Mouse (Mus musculus) liver, embryonic 13.5 days (tissue): ENCODE data around the gene Trim46. TPM values are rescaled to one million over a fixed set of nuclear protein-coding genes. Genes with fewer than 3 reads are reported as not detected.

Source experiments
- ATAC-seq: fragments of 200-750 bp; cut with Nextera tagmentation; 2 replicates; pipeline ENCODE4 v1.8.0; 2017; ENCODE audit warnings: low read depth, mild to moderate bottlenecking, moderate number of reproducible peaks, moderate library complexity
- DNase-seq: peaks from one replicate; pipeline ENCODE4 v3.0.0; 2022
- H3K27ac ChIP-seq: fragments of 300-500 bp; sonication (generic); 2 replicates; pipeline ENCODE4 v1.5.1; 2015; ENCODE audit warnings: moderate library complexity, mild to moderate bottlenecking, inconsistent platforms
- H3K27me3 ChIP-seq: fragments of 300-500 bp; sonication (generic); 2 replicates; pipeline ENCODE4 v1.6.1; 2015; ENCODE audit warnings: mild to moderate bottlenecking, inconsistent platforms
- H3K36me3 ChIP-seq: fragments of 300-500 bp; sonication (generic); 2 replicates; pipeline ENCODE4 v1.6.1; 2015; ENCODE audit warnings: mild to moderate bottlenecking, inconsistent platforms
- H3K4me1 ChIP-seq: fragments of 300-500 bp; sonication (generic); replicated peaks from 2 replicates; pipeline ENCODE4 v1.6.1; 2015; ENCODE audit warnings: inconsistent platforms
- H3K4me2 ChIP-seq: fragments of 300-500 bp; sonication (generic); 2 replicates; pipeline ENCODE4 v1.6.1; 2015; ENCODE audit warnings: inconsistent platforms, mild to moderate bottlenecking, moderate library complexity
- H3K4me3 ChIP-seq: fragments of 300-500 bp; sonication (generic); replicated peaks from 2 replicates; pipeline ENCODE4 v1.5.1; 2015; ENCODE audit warnings: mild to moderate bottlenecking, inconsistent platforms
- H3K9ac ChIP-seq: fragments of 300-500 bp; sonication (generic); 2 replicates; pipeline ENCODE4 v1.6.1; 2015; ENCODE audit warnings: mild to moderate bottlenecking, inconsistent platforms
- H3K9me3 ChIP-seq: fragments of 300-500 bp; sonication (generic); replicated peaks from 2 replicates; pipeline ENCODE4 v1.6.1; 2016; ENCODE audit warnings: inconsistent platforms
- WGBS: fragments of 180-500 bp; shearing (Covaris S2); methylation state at CpG from one replicate; pipeline ENCODE4 v1.1.7; 2015; ENCODE audit not compliant: insufficient replicate concordance; 5-methylcytosine and 5-hydroxymethylcytosine counted together
- polyA plus RNA-seq: library from polyadenylated mRNA; unstranded; fragments of >200 nt; fragmentation: Nextera tagmentation; extraction: Ambion mirVana; gene quantifications from 2 replicates; pipeline ENCODE4 v1.2.1, GENCODE M21; 2015

Gene Trim46
- polyA plus RNA-seq, 1 experiment from 2014 or later = 0.23 TPM

GRCm38 (mm10) chr3:89231772-89232275 lies 14.3 kb downstream of the Trim46 start:
- ATAC-seq (no peak), DNase-seq (no peak)
- Histone ChIP-seq H3K27ac (no peak overlapping the region), H3K36me3 (no peaks in the 10 kb centered on the region), H3K4me1 (peaks cover 28% of the 10 kb centered on the region), H3K9me3 (no peaks in the 10 kb centered on the region), H3K4me3 (no peak overlapping the region), H3K27me3 (peaks cover 66% of the 10 kb centered on the region), H3K4me2 (no peak overlapping the region), H3K9ac (no peak overlapping the region)
- WGBS = 64% methylated on average over 16 of the region's 16 CpGs

- no peaks in the 10 kb centered on the region for H3K36me3 ChIP-seq
- peaks cover 33% of the 10 kb centered on the region for H3K4me1 ChIP-seq
- H3K9ac ChIP-seq = no peak overlapping the region
- H3K4me2 ChIP-seq = no peak overlapping the region
- H3K4me3 ChIP-seq = no peak overlapping the region
- no peak overlapping the region for H3K27ac ChIP-seq
- H3K9me3 ChIP-seq = no peaks in the 10 kb centered on the region
- ATAC-seq = no peak
- WGBS = 22% methylated on average over 7 of the region's 7 CpGs
- DNase-seq = no peak
- peaks cover 68% of the 10 kb centered on the region for H3K27me3 ChIP-seq
Observed at GRCm38 (mm10) chr3:89231345-89231744, 14.8 kb downstream of the Trim46 start.

GRCm38 (mm10) chr3:89230561-89230960 lies 15.5 kb downstream of the Trim46 start:
- Histone ChIP-seq H3K27ac (no peak overlapping the region), H3K4me3 (no peak overlapping the region), H3K9ac (no peak overlapping the region), H3K4me2 (no peak overlapping the region), H3K36me3 (no peaks in the 10 kb centered on the region), H3K4me1 (peaks cover 33% of the 10 kb centered on the region), H3K9me3 (no peaks in the 10 kb centered on the region), H3K27me3 (peaks cover 68% of the 10 kb centered on the region)
- ATAC-seq (no peak), DNase-seq (no peak)
- WGBS = 48% methylated on average over 2 of the region's 2 CpGs

GRCm38 (mm10) chr3:89229276-89229675 lies 16.8 kb downstream of the Trim46 start:
- no peak overlapping the region for H3K4me2 ChIP-seq

GRCm38 (mm10) chr3:89228836-89229235 lies 17.3 kb downstream of the Trim46 start, which contains the start of gene Muc1:
Gene Muc1, plus strand, starts transcription at chr3:89229057.
- ATAC-seq (no peak), DNase-seq (no peak)
- Histone ChIP-seq H3K36me3 (no peaks in the 10 kb centered on the region), H3K4me1 (peaks cover 32% of the 10 kb centered on the region), H3K27ac (no peak within 1 kb of the TSS), H3K4me2 (peak within 1 kb of the TSS; percentile 61), H3K27me3 (peaks cover 81% of the 10 kb centered on the region), H3K4me3 (peak within 1 kb of the TSS; percentile 51), H3K9me3 (no peaks in the 10 kb centered on the region), H3K9ac (0 out of 2 replicates have a peak within 1 kb of the TSS, but pooled peaks have one; percentile 26)
- 36% methylated on average over 10 of the region's 10 CpGs for WGBS

More at GRCm38 (mm10) chr3:89229276-89229675, 16.8 kb downstream of the Trim46 start:
- no peak overlapping the region for H3K4me3 ChIP-seq
- no peaks in the 10 kb centered on the region for H3K36me3 ChIP-seq
- no peak overlapping the region for H3K27ac ChIP-seq
- ATAC-seq (no peak), DNase-seq (no peak)
- H3K27me3 ChIP-seq = peaks cover 77% of the 10 kb centered on the region
- H3K9me3 ChIP-seq = no peaks in the 10 kb centered on the region
- WGBS = 74% methylated on average over 4 of the region's 4 CpGs
- H3K9ac ChIP-seq = no peak overlapping the region
- H3K4me1 ChIP-seq = peaks cover 33% of the 10 kb centered on the region

- peaks cover 88% of the 10 kb centered on the region for H3K27me3 ChIP-seq
- 0 out of 2 replicates have a peak overlapping the region, but pooled peaks have one; percentile 26 for H3K9ac ChIP-seq
Observed at GRCm38 (mm10) chr3:89228180-89228549, 17.9 kb downstream of the Trim46 start.

GRCm38 (mm10) chr3:89227307-89228179 lies 18.6 kb downstream of the Trim46 start:
- ATAC-seq (peak; percentile 45; the same call in 1 of the 2 replicates), DNase-seq (peak; percentile 37)
- Histone ChIP-seq H3K27me3 (peaks cover 91% of the 10 kb centered on the region), H3K9me3 (no peaks in the 10 kb centered on the region), H3K9ac (peak overlapping the region; percentile 26; the same call in 1 of the 2 replicates), H3K27ac (no peak overlapping the region), H3K4me2 (peak overlapping the region; percentile 61), H3K4me3 (peak overlapping the region; percentile 51), H3K36me3 (no peaks in the 10 kb centered on the region), H3K4me1 (peaks cover 27% of the 10 kb centered on the region)
- WGBS = 7% methylated on average over 41 of the region's 41 CpGs

More at GRCm38 (mm10) chr3:89228180-89228549, 17.9 kb downstream of the Trim46 start:
- Histone ChIP-seq H3K36me3 (no peaks in the 10 kb centered on the region), H3K4me1 (peaks cover 27% of the 10 kb centered on the region), H3K4me3 (peak overlapping the region; percentile 51), H3K4me2 (peak overlapping the region; percentile 61), H3K9me3 (no peaks in the 10 kb centered on the region), H3K27ac (no peak overlapping the region)
- ATAC-seq (peak; percentile 49), DNase-seq (peak; percentile 75)
- WGBS = 0% methylated on average over 20 of the region's 20 CpGs

GRCm38 (mm10) chr3:89226900-89227299 lies 19.2 kb downstream of the Trim46 start, which contains the start of gene Mtx1:
Gene Mtx1, minus strand, starts transcription at chr3:89227088.
- peaks cover 27% of the 10 kb centered on the region for H3K4me1 ChIP-seq
- DNase-seq = no peak
- H3K4me3 ChIP-seq = peak within 1 kb of the TSS; percentile 51
- peak within 1 kb of the TSS; percentile 61 for H3K4me2 ChIP-seq
- no peaks in the 10 kb centered on the region for H3K9me3 ChIP-seq
- H3K36me3 ChIP-seq = no peaks in the 10 kb centered on the region
- no peak for ATAC-seq
- H3K9ac ChIP-seq = peak within 1 kb of the TSS; percentile 26; the same call in 1 of the 2 replicates
- 11% methylated on average over 21 of the region's 21 CpGs for WGBS
- peaks cover 89% of the 10 kb centered on the region for H3K27me3 ChIP-seq
- H3K27ac ChIP-seq = no peak within 1 kb of the TSS

- ATAC-seq (no peak), DNase-seq (no peak)
- H3K4me1 ChIP-seq = peaks cover 27% of the 10 kb centered on the region
- H3K9ac ChIP-seq = no peak overlapping the region
- WGBS = 51% methylated on average over 11 of the region's 11 CpGs
- peaks cover 86% of the 10 kb centered on the region for H3K27me3 ChIP-seq
- H3K36me3 ChIP-seq = no peaks in the 10 kb centered on the region
- H3K9me3 ChIP-seq = no peaks in the 10 kb centered on the region
- H3K4me2 ChIP-seq = no peak overlapping the region
- H3K4me3 ChIP-seq = no peak overlapping the region
- no peak overlapping the region for H3K27ac ChIP-seq
Observed at GRCm38 (mm10) chr3:89226361-89226760, 19.7 kb downstream of the Trim46 start.

- peaks cover 86% of the 10 kb centered on the region for H3K27me3 ChIP-seq
- no peak overlapping the region for H3K9ac ChIP-seq
- no peak overlapping the region for H3K4me2 ChIP-seq
- peaks cover 27% of the 10 kb centered on the region for H3K4me1 ChIP-seq
- ATAC-seq (no peak), DNase-seq (no peak)
- H3K36me3 ChIP-seq = no peaks in the 10 kb centered on the region
- no peaks in the 10 kb centered on the region for H3K9me3 ChIP-seq
- H3K4me3 ChIP-seq = no peak overlapping the region
- H3K27ac ChIP-seq = no peak overlapping the region
- 31% methylated on average over 4 of the region's 4 CpGs for WGBS
Observed at GRCm38 (mm10) chr3:89225918-89226317, 20.2 kb downstream of the Trim46 start.

GRCm38 (mm10) chr3:89225321-89225815 lies 20.7 kb downstream of the Trim46 start:
- no peak for DNase-seq
- H3K9ac ChIP-seq = no peak overlapping the region

More at GRCm38 (mm10) chr3:89225321-89225815, 20.7 kb downstream of the Trim46 start:
- Histone ChIP-seq H3K27me3 (peaks cover 82% of the 10 kb centered on the region), H3K36me3 (no peaks in the 10 kb centered on the region), H3K4me3 (no peak overlapping the region), H3K4me2 (no peak overlapping the region), H3K9me3 (no peaks in the 10 kb centered on the region), H3K27ac (no peak overlapping the region), H3K4me1 (peaks cover 27% of the 10 kb centered on the region)
- 56% methylated on average over 12 of the region's 12 CpGs for WGBS
- no peak for ATAC-seq
